Mouse (Mus musculus) Patski (cell line): Measurements from ENCODE around the gene Zfp874b. TPM values are rescaled to one million over a fixed set of nuclear protein-coding genes. Genes with fewer than 3 reads are reported as not detected.
"Not testable (repeated sequence)": the region's sequence is repeated elsewhere in the genome, so short reads cannot be mapped to it uniquely, and the experiment has no call there.

Source experiments
- ATAC-seq: fragments of 100-300 bp; one replicate; pipeline ENCODE4 v1.8.0; 2021
- CTCF ChIA-PET: fragments of 350-600 bp; sonication (Branson Sonifier 250); formaldehyde crosslinking; loops from one replicate; lab custom pipeline; 2022; ENCODE audit warnings: inconsistent platforms; lab: Charles Lee
- POLR2A ChIA-PET: fragments of 350-600 bp; sonication (Branson Sonifier 250); formaldehyde crosslinking; loops from one replicate; lab custom pipeline; 2022; ENCODE audit warnings: antibody characterized with exemption, inconsistent platforms; lab: Charles Lee
- DNase-seq: peaks from one replicate; pipeline ENCODE4 v3.0.0-alpha.2; 2011; ENCODE audit warnings: low read depth, low spot score
- H3K27me3 ChIP-seq: fragments of 371-371 bp; one replicate; pipeline ENCODE4 v1.5.1; 2021
- CTCF ChIP-seq: fragments of 100-300 bp; IDR thresholded peaks from one replicate; pipeline ENCODE4 v1.5.1; 2021
- in situ Hi-C: fragments of 300-500 bp; cut with MboI; formaldehyde crosslinking; loops from 3 replicates; pipeline ENCODE4 v1.11.1; 2018; ENCODE audit warnings: low pct_unique_long_range_greater_than_20kb, mixed read lengths
- polyA plus RNA-seq: library from polyadenylated mRNA; unstranded; gene quantifications from one replicate; pipeline ENCODE4 v1.2.3, GENCODE M21; 2021

Gene Zfp874b
- polyA plus RNA-seq, result 11.3 TPM

GRCm38 (mm10) chr13:67483625-67484423 lies at the start of gene Zfp874b:
Gene Zfp874b (minus strand): TSS chr13:67484258.
- ChIA-PET POLR2A (interaction anchor here (1.6 kb wide), 1 partner anchor 32 kb away, joined by 11 read pairs; the partner anchor contains the start of gene Zfp874a), CTCF (interaction anchor here (1.7 kb wide), 1 partner anchor 32 kb away, joined by 10 read pairs; the partner anchor contains the start of gene Zfp874a)
- no peak for TF ChIP-seq CTCF
- peak; percentile 49 for DNase-seq
- ATAC-seq, result peak; percentile 93
- no peaks in the 10 kb centered on the region for H3K27me3 ChIP-seq
- in situ Hi-C loops, result no loop called here

GRCm38 (mm10) chr13:67527049-67527730 lies 43.1 kb upstream of the Zfp874b start:
- in situ Hi-C loops, result no loop called here
- TF ChIP-seq CTCF, result no peak
- H3K27me3 ChIP-seq, result no peaks in the 10 kb centered on the region
- CTCF ChIA-PET, result no interaction called here
- POLR2A ChIA-PET, result no interaction called here
- DNase-seq (no peak), ATAC-seq (no peak)

- ATAC-seq (peak; percentile 97), DNase-seq (peak; percentile 71)
- ChIA-PET POLR2A (no interaction called here), CTCF (no interaction called here)
- in situ Hi-C loops, result no loop called here
- no peak for TF ChIP-seq CTCF
- H3K27me3 ChIP-seq, result no peaks in the 10 kb centered on the region
These were observed 41.8 kb upstream of the Zfp874b start, which contains the start of the genes Gm26965 and Zfp87 for GRCm38 (mm10) chr13:67525753-67526410. Gene Gm26965 (minus strand): TSS chr13:67526151. Gene Zfp87 (minus strand): TSS chr13:67526177.

GRCm38 (mm10) chr13:67500908-67501307 lies 16.9 kb upstream of the Zfp874b start:
- no peak for ATAC-seq
- ChIA-PET POLR2A (interaction anchor here (0.7 to 1.0 kb wide), 2 partner anchors 9 to 19 kb away, joined by 3 read pairs; no protein-coding TSS in a partner anchor), CTCF (interaction anchor here (0.8 kb wide), 1 partner anchor 9 kb away, joined by 4 read pairs; no protein-coding TSS in a partner anchor)
- in situ Hi-C loops, result loop anchor here (25.0 kb wide), 1 partner anchor 589 kb away; the partner anchor contains the start of gene Gm10767
- H3K27me3 ChIP-seq, result no peaks in the 10 kb centered on the region
- TF ChIP-seq CTCF, result no peak
- no peak for DNase-seq

GRCm38 (mm10) chr13:67500084-67500719 lies 16.1 kb upstream of the Zfp874b start, which contains the start of gene Zfp58:
Gene Zfp58 (minus strand): TSS chr13:67500555.
- ChIA-PET POLR2A (interaction anchor here (1.0 kb wide), 1 partner anchor 18 kb away, joined by 3 read pairs; no protein-coding TSS in a partner anchor), CTCF (no interaction called here)
- no peak for TF ChIP-seq CTCF
- in situ Hi-C loops, result loop anchor here (25.0 kb wide), 1 partner anchor 588 kb away; the partner anchor contains the start of gene Gm10767
- H3K27me3 ChIP-seq, result no peaks in the 10 kb centered on the region
- peak; percentile 58 for DNase-seq
- ATAC-seq, result peak; percentile 99

GRCm38 (mm10) chr13:67495631-67496030 lies 11.6 kb upstream of the Zfp874b start:
- in situ Hi-C loops, result no loop called here
- no peak for ATAC-seq
- ChIA-PET POLR2A (no interaction called here), CTCF (no interaction called here)
- no peaks in the 10 kb centered on the region for H3K27me3 ChIP-seq
- no peak for DNase-seq
- TF ChIP-seq CTCF, result no peak

- H3K27me3 ChIP-seq, result no peaks in the 10 kb centered on the region
- ATAC-seq, result peak; percentile 17
- CTCF ChIA-PET, result interaction anchor here (1.3 kb wide), 1 partner anchor 15 kb away, joined by 3 read pairs; no protein-coding TSS in a partner anchor
- TF ChIP-seq CTCF, result no peak
- in situ Hi-C loops, result no loop called here
- DNase-seq, result no peak
- POLR2A ChIA-PET, result no interaction called here
These were observed 360 bp upstream of the Zfp874b start for GRCm38 (mm10) chr13:67484424-67484811.

- TF ChIP-seq CTCF, result peak; percentile 44
- in situ Hi-C loops, result no loop called here
- CTCF ChIA-PET, result interaction anchor here (1.1 kb wide), 1 partner anchor 50 kb away, joined by 4 read pairs; no protein-coding TSS in a partner anchor
- H3K27me3 ChIP-seq, result no peaks in the 10 kb centered on the region
- ATAC-seq, result no peak
- POLR2A ChIA-PET, result interaction anchor here (0.8 kb wide), 1 partner anchor 19 kb away, joined by 3 read pairs; the partner anchor contains the start of gene Zfp58
- no peak for DNase-seq
These were observed 2.5 kb downstream of the Zfp874b start for GRCm38 (mm10) chr13:67481528-67481927.

GRCm38 (mm10) chr13:67469274-67469673 lies 14.8 kb downstream of the Zfp874b start:
- POLR2A ChIA-PET, result no interaction called here
- no peaks in the 10 kb centered on the region for H3K27me3 ChIP-seq
- no peak for ATAC-seq
- DNase-seq, result no peak
- TF ChIP-seq CTCF, result no peak
- in situ Hi-C loops, result no loop called here
- CTCF ChIA-PET, result no interaction called here

GRCm38 (mm10) chr13:67463506-67464185 lies 20.4 kb downstream of the Zfp874b start:
- DNase-seq, in situ Hi-C loops, H3K27me3 ChIP-seq, CTCF ChIA-PET, ATAC-seq, POLR2A ChIA-PET: not testable (repeated sequence)
